Mouse (Mus musculus) embryonic facial prominence, embryonic 15.5 days (tissue): ENCODE measurements around the gene Olfr870. TPM values are rescaled to one million over a fixed set of nuclear protein-coding genes. Genes with fewer than 3 reads are reported as not detected.
"Not testable (repeated sequence)": the region's sequence is repeated elsewhere in the genome, so short reads cannot be mapped to it uniquely, and the experiment has no call there.

Experiments
- ATAC-seq: fragments of 200-750 bp; cut with Nextera tagmentation; 2 replicates; pipeline ENCODE4 v1.8.0; 2017; ENCODE audit warnings: low read depth, moderate TSS enrichment; ENCODE audit not compliant: insufficient number of reproducible peaks, low FRiP score, low TSS enrichment
- H3K27ac ChIP-seq: fragments of 300-500 bp; sonication (generic); replicated peaks from 2 replicates; pipeline ENCODE4 v1.5.1; 2015; ENCODE audit warnings: mild to moderate bottlenecking, inconsistent platforms
- H3K27me3 ChIP-seq: fragments of 300-500 bp; sonication (generic); 2 replicates; pipeline ENCODE4 v1.6.1; 2015; ENCODE audit warnings: inconsistent platforms
- H3K36me3 ChIP-seq: fragments of 300-500 bp; sonication (generic); 2 replicates; pipeline ENCODE4 v1.6.1; 2015; ENCODE audit warnings: mild to moderate bottlenecking, inconsistent platforms
- H3K4me1 ChIP-seq: fragments of 300-500 bp; sonication (generic); 2 replicates; pipeline ENCODE4 v1.6.1; 2015; ENCODE audit warnings: inconsistent platforms
- H3K4me2 ChIP-seq: fragments of 300-500 bp; sonication (generic); replicated peaks from 2 replicates; pipeline ENCODE4 v1.6.1; 2015; ENCODE audit warnings: mild to moderate bottlenecking, inconsistent platforms
- H3K4me3 ChIP-seq: fragments of 300-500 bp; sonication (generic); replicated peaks from 2 replicates; pipeline ENCODE4 v1.5.1; 2015; ENCODE audit warnings: mild to moderate bottlenecking, inconsistent platforms
- H3K9ac ChIP-seq: fragments of 300-500 bp; sonication (generic); 2 replicates; pipeline ENCODE4 v1.6.1; 2015; ENCODE audit warnings: inconsistent platforms
- H3K9me3 ChIP-seq: fragments of 300-500 bp; sonication (generic); replicated peaks from 2 replicates; pipeline ENCODE4 v1.6.1; 2016; ENCODE audit warnings: inconsistent platforms
- WGBS: fragments of 180-500 bp; shearing (Covaris S2); methylation state at CpG from one replicate; pipeline ENCODE4 v1.1.7; 2015; 5-methylcytosine and 5-hydroxymethylcytosine counted together
- polyA plus RNA-seq: library from polyadenylated mRNA; unstranded; fragments of >200 nt; fragmentation: Nextera tagmentation; extraction: Ambion mirVana; gene quantifications from 2 replicates; pipeline ENCODE4 v1.2.1, GENCODE M21; 2015

The Olfr870 gene
- 0.04 TPM in 1 of 2 replicates, not detected in the other for polyA plus RNA-seq

GRCm38 (mm10) chr9:20173957-20174356, at the start of gene Olfr870:
Gene Olfr870, minus strand, starts transcription at chr9:20174057.
- ATAC-seq: no peak
- 76% methylated on average over 2 of the region's 2 CpGs for WGBS

GRCm38 (mm10) chr9:20211907-20212306, 38.0 kb upstream of the Olfr870 start, which contains the start of gene Olfr871:
Gene Olfr871, plus strand, starts transcription at chr9:20212207.
- Histone ChIP-seq H3K4me3 (no peak within 1 kb of the TSS), H3K36me3 (no peaks in the 10 kb centered on the region), H3K27me3 (no peaks in the 10 kb centered on the region), H3K9ac (no peak within 1 kb of the TSS), H3K27ac (no peak within 1 kb of the TSS), H3K4me1 (no peaks in the 10 kb centered on the region), H3K9me3 (no peaks in the 10 kb centered on the region), H3K4me2 (no peak within 1 kb of the TSS)
- no peak for ATAC-seq

More at GRCm38 (mm10) chr9:20173957-20174356, at the start of gene Olfr870:
- Histone ChIP-seq H3K27ac (no peak within 1 kb of the TSS), H3K4me3 (no peak within 1 kb of the TSS), H3K27me3 (no peaks in the 10 kb centered on the region), H3K36me3 (no peaks in the 10 kb centered on the region), H3K9ac (no peak within 1 kb of the TSS), H3K4me1 (no peaks in the 10 kb centered on the region), H3K4me2 (no peak within 1 kb of the TSS), H3K9me3 (no peaks in the 10 kb centered on the region)

- Histone ChIP-seq H3K4me2 (no peak overlapping the region), H3K9me3 (no peaks in the 10 kb centered on the region), H3K4me3 (no peak overlapping the region), H3K27me3 (no peaks in the 10 kb centered on the region), H3K36me3 (no peaks in the 10 kb centered on the region), H3K4me1 (no peaks in the 10 kb centered on the region), H3K9ac (no peak overlapping the region), H3K27ac (no peak overlapping the region)
- ATAC-seq: no peak
- 67% methylated on average over 2 of the region's 2 CpGs for WGBS
Observed at GRCm38 (mm10) chr9:20211477-20211876, 37.6 kb upstream of the Olfr870 start.

- Histone ChIP-seq H3K27ac (no peak overlapping the region), H3K36me3 (no peaks in the 10 kb centered on the region), H3K9me3 (no peaks in the 10 kb centered on the region), H3K4me1 (no peaks in the 10 kb centered on the region), H3K9ac (no peak overlapping the region), H3K4me2 (no peak overlapping the region), H3K4me3 (no peak overlapping the region), H3K27me3 (no peaks in the 10 kb centered on the region)
- WGBS: 36% methylated on average over 1 of the region's 1 CpGs
- ATAC-seq: no peak
Observed at GRCm38 (mm10) chr9:20210812-20211211, 37.0 kb upstream of the Olfr870 start.

GRCm38 (mm10) chr9:20203413-20203984, 29.6 kb upstream of the Olfr870 start:
- not testable (repeated sequence) for H3K4me1 ChIP-seq
- 79% methylated on average over 7 of the region's 7 CpGs for WGBS

GRCm38 (mm10) chr9:20202131-20202530, 28.3 kb upstream of the Olfr870 start:
- Histone ChIP-seq H3K9ac (no peak overlapping the region), H3K36me3 (no peaks in the 10 kb centered on the region), H3K4me3 (no peak overlapping the region), H3K4me2 (no peak overlapping the region), H3K27ac (no peak overlapping the region), H3K27me3 (no peaks in the 10 kb centered on the region), H3K9me3 (no peaks in the 10 kb centered on the region), H3K4me1 (no peaks in the 10 kb centered on the region)
- ATAC-seq: no peak
- 46% methylated on average over 1 of the region's 1 CpGs for WGBS

More at GRCm38 (mm10) chr9:20203413-20203984, 29.6 kb upstream of the Olfr870 start:
- H3K9me3 ChIP-seq, H3K36me3 ChIP-seq, ATAC-seq, H3K27me3 ChIP-seq, H3K27ac ChIP-seq, H3K9ac ChIP-seq, H3K4me3 ChIP-seq, H3K4me2 ChIP-seq: not testable (repeated sequence)

GRCm38 (mm10) chr9:20179463-20179862, 5.6 kb upstream of the Olfr870 start:
- H3K9me3 ChIP-seq: no peaks in the 10 kb centered on the region; the same call in 1 of the 2 replicates
- H3K27ac ChIP-seq: no peak overlapping the region
- H3K9ac ChIP-seq: no peak overlapping the region
- WGBS: 66% methylated on average over 5 of the region's 5 CpGs
- H3K27me3 ChIP-seq: no peaks in the 10 kb centered on the region
- H3K4me3 ChIP-seq: no peak overlapping the region
- no peaks in the 10 kb centered on the region for H3K4me1 ChIP-seq
- ATAC-seq: no peak
- no peak overlapping the region for H3K4me2 ChIP-seq
- no peaks in the 10 kb centered on the region for H3K36me3 ChIP-seq

- ATAC-seq: no peak
- no peaks in the 10 kb centered on the region for H3K4me1 ChIP-seq
- 88% methylated on average over 3 of the region's 3 CpGs for WGBS
Observed at GRCm38 (mm10) chr9:20149706-20150105, 24.2 kb downstream of the Olfr870 start.

GRCm38 (mm10) chr9:20128709-20129108, 45.1 kb downstream of the Olfr870 start, which contains the start of gene Olfr869:
Gene Olfr869, plus strand, starts transcription at chr9:20129009.
- H3K27me3 ChIP-seq: no peaks in the 10 kb centered on the region
- no peaks in the 10 kb centered on the region for H3K36me3 ChIP-seq
- ATAC-seq: no peak
- H3K4me3 ChIP-seq: no peak within 1 kb of the TSS
- H3K27ac ChIP-seq: no peak within 1 kb of the TSS
- H3K9ac ChIP-seq: no peak within 1 kb of the TSS
- no peaks in the 10 kb centered on the region for H3K9me3 ChIP-seq
- H3K4me1 ChIP-seq: no peaks in the 10 kb centered on the region
- no peak within 1 kb of the TSS for H3K4me2 ChIP-seq
- WGBS: 78% methylated on average over 2 of the region's 2 CpGs

More at GRCm38 (mm10) chr9:20149706-20150105, 24.2 kb downstream of the Olfr870 start:
- H3K9ac ChIP-seq: no peak overlapping the region
- H3K4me3 ChIP-seq: no peak overlapping the region
- H3K27me3 ChIP-seq: no peaks in the 10 kb centered on the region
- no peak overlapping the region for H3K4me2 ChIP-seq
- H3K36me3 ChIP-seq: no peaks in the 10 kb centered on the region
- no peaks in the 10 kb centered on the region for H3K9me3 ChIP-seq
- no peak overlapping the region for H3K27ac ChIP-seq

Other genes with a start within 250 kb of the Olfr870 start
- gene Olfr866, start 146.0 kb downstream of the Olfr870 start, polyA plus RNA-seq: not detected in 2 replicates
- gene Olfr867, start 116.5 kb downstream of the Olfr870 start, polyA plus RNA-seq: 0.20 TPM in 1 of 2 replicates, not detected in the other
- gene Olfr868, start 75.4 kb downstream of the Olfr870 start, polyA plus RNA-seq: not detected in 2 replicates
- gene Olfr869, start 45.0 kb downstream of the Olfr870 start, polyA plus RNA-seq: not detected in 2 replicates
- not detected in 2 replicates for gene Olfr871, start 38.1 kb upstream of the Olfr870 start, polyA plus RNA-seq
- gene Olfr872, start 63.1 kb upstream of the Olfr870 start, polyA plus RNA-seq: not detected in 2 replicates
- 0.19 TPM in 1 of 2 replicates, not detected in the other for gene Olfr39, start 108.3 kb upstream of the Olfr870 start, polyA plus RNA-seq
- 0.11 and 0.12 TPM in 2 replicates for gene Olfr873, start 124.5 kb upstream of the Olfr870 start, polyA plus RNA-seq
- gene Olfr18, start 162.0 kb upstream of the Olfr870 start, polyA plus RNA-seq: not detected in 2 replicates
- 33.8 and 35.2 TPM in 2 replicates for gene Zfp560, start 211.1 kb upstream of the Olfr870 start, polyA plus RNA-seq